Mouse (Mus musculus): ENCODE results near the gene Nat9. TPM values are rescaled to one million over a fixed set of nuclear protein-coding genes. Genes with fewer than 3 reads are reported as not detected.
A peak's percentile ranks its signal among the peaks of the same experiment; 100 is the strongest.

Nat9 gene
- 16.3 and 24.1 TPM in 2 replicates for polyA plus RNA-seq (2015; fragmentation: Nextera tagmentation; extraction: Ambion mirVana)

DNA sequence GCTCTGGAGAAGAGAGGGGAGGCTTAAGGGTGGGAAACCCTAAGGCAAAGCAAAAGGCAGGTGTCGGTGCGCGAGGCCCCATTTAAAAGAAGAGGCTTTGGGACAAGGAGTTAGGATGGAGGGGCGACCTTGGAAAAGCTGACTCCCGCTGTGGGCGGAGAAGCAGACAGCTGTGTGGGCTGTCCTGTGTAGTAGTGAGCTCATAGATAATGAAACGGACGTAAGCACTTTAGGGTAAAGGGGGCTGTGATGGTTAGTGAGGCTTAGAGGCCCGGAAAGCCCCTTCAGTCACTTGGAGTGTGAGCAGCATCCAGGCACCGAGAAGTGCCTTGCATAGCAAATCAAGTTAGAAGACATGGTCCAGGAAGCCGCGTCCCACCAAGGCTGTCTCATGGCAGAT lies at the start of gene Nat9:
Nat9 (minus strand) TSS at position 167 of the 400 bp plus-strand sequence.
- Histone ChIP-seq H3K36me3 (peaks cover 16% of the 10 kb centered on the region; the same call in 1 of the 2 replicates), H3K4me3 (peak within 1 kb of the TSS; percentile 68), H3K27ac (replicated peaks) (peak within 1 kb of the TSS; percentile 83), H3K4me1 (replicated peaks) (peaks cover 21% of the 10 kb centered on the region), H3K27me3 (no peaks in the 10 kb centered on the region), H3K9me3 (no peaks in the 10 kb centered on the region), H3K9ac (peak within 1 kb of the TSS; percentile 89), H3K4me2 (peak within 1 kb of the TSS; percentile 92)
- ATAC-seq (ENCODE audit: low read depth), result no peak
- 11% methylated on average over 12 of the region's 12 CpGs for WGBS

DNA sequence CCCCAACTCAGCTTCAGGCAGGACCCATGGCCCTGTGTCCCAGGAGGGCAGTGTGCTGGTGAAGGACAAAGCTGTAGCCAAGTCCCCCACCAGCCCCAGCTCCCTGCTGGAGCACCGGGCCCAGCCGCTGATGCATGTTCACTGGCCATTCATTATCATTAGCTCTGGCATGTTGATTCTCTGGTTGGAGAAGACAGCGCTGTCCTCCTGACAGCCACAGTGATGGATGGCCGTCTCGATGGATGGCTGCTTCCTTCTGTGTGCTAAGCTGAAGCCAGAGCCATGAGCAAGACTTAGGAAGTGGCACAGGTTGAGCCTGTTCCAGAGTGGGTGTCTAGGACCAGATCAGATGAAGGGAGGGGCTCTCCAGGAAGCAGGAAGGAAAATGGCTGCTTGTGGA lies 48.9 kb upstream of the Nat9 start:
- Histone ChIP-seq H3K9ac (0 out of 2 replicates have a peak overlapping the region, but pooled peaks have one; percentile 39), H3K4me3 (no peak overlapping the region), H3K27me3 (peaks cover 4% of the 10 kb centered on the region; the same call in 1 of the 2 replicates), H3K4me1 (replicated peaks) (peaks cover 89% of the 10 kb centered on the region), H3K36me3 (no peaks in the 10 kb centered on the region), H3K9me3 (no peaks in the 10 kb centered on the region), H3K4me2 (no peak overlapping the region), H3K27ac (replicated peaks) (peak overlapping the region; percentile 68)
- peak; percentile 50; the same call in 1 of the 2 replicates for ATAC-seq (ENCODE audit: low read depth)
- 7% methylated on average over 5 of the region's 5 CpGs for WGBS

DNA sequence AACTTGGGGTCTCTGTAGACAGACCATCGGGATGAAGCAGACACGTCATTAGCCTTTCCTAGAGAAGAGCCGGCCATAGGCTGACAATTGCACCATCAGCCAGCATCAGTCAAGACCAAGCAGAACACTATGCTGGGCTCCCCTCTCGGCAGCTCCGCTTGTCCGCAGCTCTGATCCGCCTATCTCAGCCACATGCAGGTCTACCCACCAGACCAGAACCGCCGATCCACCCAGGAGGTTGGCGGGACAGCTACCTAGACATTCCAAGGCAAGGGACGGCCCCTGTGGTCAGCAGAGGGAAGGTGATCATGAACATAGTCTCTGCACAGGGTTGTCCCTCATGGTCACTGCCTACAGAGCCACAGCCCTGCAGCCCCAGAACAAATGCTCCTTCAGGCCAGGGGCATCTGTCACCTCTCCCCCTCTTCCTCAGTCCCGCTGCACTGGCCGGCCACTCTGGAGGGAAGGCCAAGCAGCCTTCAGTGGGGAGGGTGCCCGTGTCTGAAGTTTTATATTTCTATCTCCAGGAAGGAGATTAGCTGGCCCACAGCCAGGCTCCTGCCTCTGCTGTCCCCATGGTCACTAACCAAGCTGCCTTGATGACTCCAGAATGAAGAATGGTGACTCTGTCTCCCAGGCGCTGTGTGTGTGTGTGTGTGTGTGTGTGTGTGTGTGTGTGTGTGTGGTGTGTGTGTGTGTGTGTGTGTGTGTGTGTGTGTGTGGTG lies 46.8 kb upstream of the Nat9 start:
- H3K27me3 ChIP-seq, result peaks cover 4% of the 10 kb centered on the region
- H3K4me2 ChIP-seq, result no peak overlapping the region
- no peak overlapping the region for H3K4me3 ChIP-seq
- no peaks in the 10 kb centered on the region for H3K36me3 ChIP-seq
- peaks cover 85% of the 10 kb centered on the region for H3K4me1 ChIP-seq (replicated peaks)
- ATAC-seq (ENCODE audit: low read depth), result no peak
- no peaks in the 10 kb centered on the region for H3K9me3 ChIP-seq
- H3K27ac ChIP-seq (replicated peaks), result peak overlapping the region; percentile 10
- 75% methylated on average over 15 of the region's 15 CpGs for WGBS
- no peak overlapping the region for H3K9ac ChIP-seq

DNA sequence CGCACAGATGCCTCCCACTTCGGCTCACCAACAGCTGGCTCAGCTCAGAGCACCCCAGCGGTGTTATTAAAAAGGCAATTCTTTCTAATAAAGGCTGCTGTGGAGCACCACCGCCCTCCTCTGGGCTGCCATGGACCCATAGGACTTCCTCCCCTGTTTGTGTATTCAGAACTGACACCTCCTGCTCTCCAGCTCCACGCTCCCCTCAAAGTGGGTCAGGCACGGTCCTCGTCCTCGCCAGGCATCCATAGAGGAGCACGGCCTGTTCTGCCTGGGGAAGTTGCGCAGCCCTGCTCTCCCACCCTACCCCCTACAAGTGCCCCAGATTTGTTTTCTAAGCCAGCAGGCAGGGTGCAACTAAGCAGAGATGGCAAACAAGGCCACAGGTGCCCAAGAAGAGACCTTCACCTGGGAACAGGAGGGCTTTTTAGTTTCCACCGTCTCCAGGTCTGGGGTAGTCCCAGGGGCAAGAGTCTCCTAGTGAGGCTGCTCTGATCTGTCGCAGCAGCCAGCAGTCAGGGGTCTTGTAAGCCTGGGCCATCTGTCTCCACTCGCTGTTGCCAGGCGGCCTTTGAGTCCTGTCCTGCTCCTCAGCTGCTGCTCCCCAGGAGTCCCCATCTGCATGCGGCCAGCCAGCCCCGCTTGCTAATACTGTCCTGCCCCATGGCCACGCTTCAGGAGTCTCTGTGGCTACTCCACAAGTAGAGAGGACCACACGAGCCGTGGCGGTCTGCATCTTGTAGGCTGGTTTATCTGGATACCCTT lies 46.0 kb upstream of the Nat9 start:
- H3K27ac ChIP-seq (replicated peaks), result peak overlapping the region; percentile 10
- WGBS, result 31% methylated on average over 20 of the region's 20 CpGs
- ATAC-seq (ENCODE audit: low read depth), result peak; percentile 25; the same call in 1 of the 2 replicates
- H3K36me3 ChIP-seq, result no peaks in the 10 kb centered on the region
- H3K4me3 ChIP-seq, result no peak overlapping the region
- H3K27me3 ChIP-seq, result peaks cover 4% of the 10 kb centered on the region
- no peaks in the 10 kb centered on the region for H3K9me3 ChIP-seq
- no peak overlapping the region for H3K4me2 ChIP-seq
- no peak overlapping the region for H3K9ac ChIP-seq
- peaks cover 85% of the 10 kb centered on the region for H3K4me1 ChIP-seq (replicated peaks)

DNA sequence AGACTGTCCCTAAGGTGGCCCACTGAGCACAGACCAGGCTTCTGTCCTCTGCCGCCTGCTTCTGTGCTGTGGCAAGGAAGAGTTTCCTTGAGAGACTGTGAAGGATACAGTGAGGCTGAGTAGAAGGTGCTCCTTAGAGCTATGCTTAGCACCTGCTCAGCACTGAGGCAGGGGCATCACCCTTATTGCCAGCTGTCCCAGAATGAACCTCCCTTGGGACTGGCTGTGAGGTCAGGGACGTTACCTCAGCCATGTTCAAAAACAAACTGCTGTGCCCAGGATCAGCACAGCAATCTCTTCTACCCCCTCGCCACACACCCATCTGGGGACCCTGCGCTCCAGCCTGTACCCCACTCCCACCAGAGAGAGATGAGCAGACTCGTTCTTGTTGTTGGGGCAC lies 45.2 kb upstream of the Nat9 start:
- Histone ChIP-seq H3K9ac (no peak overlapping the region), H3K4me3 (no peak overlapping the region), H3K27me3 (peaks cover 4% of the 10 kb centered on the region), H3K27ac (replicated peaks) (no peak overlapping the region), H3K36me3 (no peaks in the 10 kb centered on the region), H3K4me1 (replicated peaks) (peaks cover 87% of the 10 kb centered on the region), H3K9me3 (no peaks in the 10 kb centered on the region), H3K4me2 (no peak overlapping the region)
- WGBS, result 68% methylated on average over 5 of the region's 5 CpGs
- ATAC-seq (ENCODE audit: low read depth), result no peak

DNA sequence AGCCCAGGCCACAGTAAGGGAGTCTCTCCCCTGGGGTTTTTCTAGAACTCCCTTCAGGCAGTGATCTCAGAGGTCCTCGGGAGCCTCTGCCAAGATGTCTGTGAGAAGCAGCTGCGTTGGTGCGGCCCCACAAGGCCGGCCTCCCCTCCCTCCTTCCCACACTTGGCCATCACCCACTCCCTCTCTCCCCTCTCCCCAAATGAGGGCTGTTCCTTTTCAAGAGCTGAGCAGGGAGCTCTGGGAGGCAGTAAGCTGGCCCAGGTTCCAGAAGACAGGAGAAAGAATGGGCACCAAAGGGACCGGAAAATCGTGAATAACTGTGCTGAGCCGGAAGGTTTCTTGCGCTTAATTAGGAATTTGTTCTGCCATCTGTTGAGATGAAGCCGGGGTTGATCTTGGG lies 44.3 kb upstream of the Nat9 start:
- WGBS, result 17% methylated on average over 9 of the region's 9 CpGs
- no peak overlapping the region for H3K4me3 ChIP-seq
- H3K36me3 ChIP-seq, result no peaks in the 10 kb centered on the region
- no peaks in the 10 kb centered on the region for H3K9me3 ChIP-seq
- no peak for ATAC-seq (ENCODE audit: low read depth)
- no peaks in the 10 kb centered on the region; the same call in none of the 2 replicates for H3K27me3 ChIP-seq
- no peak overlapping the region for H3K4me2 ChIP-seq
- H3K27ac ChIP-seq (replicated peaks), result peak overlapping the region; percentile 39; the same call in 1 of the 2 replicates
- H3K9ac ChIP-seq, result no peak overlapping the region
- peaks cover 93% of the 10 kb centered on the region for H3K4me1 ChIP-seq (replicated peaks)

DNA sequence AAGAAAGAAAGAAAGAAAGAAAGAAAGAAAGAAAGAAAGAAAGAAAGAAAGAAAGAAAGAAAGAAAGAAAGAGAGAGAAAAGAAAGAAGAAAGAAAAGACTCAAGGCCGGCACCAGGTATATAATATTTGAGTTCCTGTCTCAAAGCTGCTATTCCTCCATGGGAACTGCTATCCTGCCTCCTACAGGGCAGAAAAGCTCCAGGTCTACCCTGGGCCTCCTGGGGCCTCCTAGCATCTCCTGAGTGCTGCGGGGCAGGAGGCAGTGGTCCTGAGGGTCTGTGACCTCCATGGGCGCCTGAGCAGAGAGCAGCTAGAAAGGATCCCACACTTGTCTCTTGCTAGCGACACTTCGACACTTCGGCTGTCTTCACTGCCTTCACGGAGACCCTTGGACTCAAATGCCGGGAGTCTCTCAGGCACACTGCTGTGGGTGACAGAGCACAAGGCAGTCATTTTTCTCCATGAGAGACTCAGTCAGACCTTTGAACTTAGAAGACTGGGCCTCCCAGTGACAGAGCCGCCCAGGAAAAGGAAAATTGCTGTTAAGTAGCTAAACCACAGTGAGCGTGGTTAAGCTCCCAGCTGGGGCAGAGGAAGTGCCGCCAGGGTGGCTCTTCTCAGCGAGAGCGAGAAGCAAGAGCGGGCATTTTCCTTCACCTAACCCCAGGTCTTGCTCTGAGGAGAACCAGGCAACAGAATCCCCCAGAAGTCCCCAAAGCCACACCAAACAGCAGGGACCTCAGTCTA lies 43.7 kb upstream of the Nat9 start:
- Histone ChIP-seq H3K36me3 (no peaks in the 10 kb centered on the region), H3K27me3 (no peaks in the 10 kb centered on the region; the same call in none of the 2 replicates), H3K4me3 (no peak overlapping the region), H3K9me3 (no peaks in the 10 kb centered on the region), H3K27ac (replicated peaks) (peak overlapping the region; percentile 39), H3K9ac (no peak overlapping the region), H3K4me2 (no peak overlapping the region), H3K4me1 (replicated peaks) (peaks cover 93% of the 10 kb centered on the region)
- 44% methylated on average over 14 of the region's 14 CpGs for WGBS
- ATAC-seq (ENCODE audit: low read depth), result no peak

DNA sequence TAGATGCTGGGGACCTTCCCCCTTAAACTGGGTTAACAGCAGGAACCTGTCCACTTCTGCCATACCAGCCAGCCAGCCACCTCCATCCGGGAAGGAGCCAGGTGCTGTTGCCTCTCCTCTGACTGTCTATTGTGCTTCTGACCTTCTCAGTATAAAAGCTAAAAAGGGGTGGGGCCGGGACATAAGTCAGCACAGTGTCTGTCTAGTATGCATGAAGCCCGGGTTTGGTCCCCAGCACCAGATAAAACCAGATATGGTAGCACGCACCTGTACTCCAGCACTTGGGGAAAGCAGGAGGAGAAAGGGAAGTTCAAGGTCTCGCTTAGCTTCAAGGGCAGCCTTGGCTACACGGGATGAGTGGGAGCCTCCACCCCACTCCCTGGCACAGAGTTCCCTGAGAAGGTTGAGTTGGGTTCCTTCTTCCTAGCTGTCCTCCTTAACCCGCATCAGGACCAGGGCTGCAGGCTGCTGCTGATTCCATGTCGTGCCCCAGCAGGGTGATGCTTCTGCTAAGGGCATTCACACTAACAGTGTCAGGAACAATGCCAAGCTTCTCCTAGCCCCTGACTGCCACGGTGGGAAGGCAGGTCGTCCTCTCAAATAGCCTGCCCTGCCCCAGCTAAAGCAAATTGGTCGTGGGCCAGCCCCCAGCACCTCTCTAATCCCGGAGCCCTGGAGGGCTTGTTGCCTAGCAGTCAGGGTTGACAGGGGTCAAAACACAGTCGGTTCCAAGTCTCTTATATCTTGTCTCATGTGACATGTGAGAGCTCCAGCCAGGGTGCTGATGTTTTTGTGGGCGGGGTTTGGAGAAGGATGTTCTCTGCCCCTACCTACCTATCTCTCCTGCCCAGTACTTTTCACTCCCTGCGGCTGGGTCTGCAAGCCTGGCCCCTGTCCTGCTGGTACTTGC lies 41.6 kb upstream of the Nat9 start:
- 49% methylated on average over 15 of the region's 15 CpGs for WGBS
- H3K4me2 ChIP-seq, result no peak overlapping the region
- H3K27ac ChIP-seq (replicated peaks), result no peak overlapping the region
- no peak for ATAC-seq (ENCODE audit: low read depth)
- no peaks in the 10 kb centered on the region; the same call in none of the 2 replicates for H3K27me3 ChIP-seq
- H3K9ac ChIP-seq, result no peak overlapping the region
- H3K4me3 ChIP-seq, result no peak overlapping the region
- peaks cover 92% of the 10 kb centered on the region for H3K4me1 ChIP-seq (replicated peaks)
- H3K9me3 ChIP-seq, result no peaks in the 10 kb centered on the region
- no peaks in the 10 kb centered on the region for H3K36me3 ChIP-seq

DNA sequence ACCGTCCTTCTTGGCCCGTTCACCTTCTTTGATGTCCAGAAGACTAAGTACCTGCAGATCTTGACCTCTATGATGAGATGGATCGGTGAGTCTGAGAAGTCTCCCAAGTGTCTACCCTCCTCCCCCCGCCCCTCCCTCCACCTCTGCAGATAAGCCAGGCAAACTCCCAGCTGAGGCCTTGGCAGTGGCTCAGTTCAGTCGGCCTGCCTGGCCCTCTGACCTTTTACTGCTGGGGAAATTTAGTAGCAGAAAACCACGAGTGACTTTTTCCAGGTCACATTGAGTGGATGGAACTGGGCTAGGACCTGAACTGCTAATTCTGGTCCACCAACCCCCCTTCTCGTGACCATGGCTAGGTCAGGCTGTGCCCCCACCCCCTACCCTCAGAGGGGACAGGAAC lies 40.8 kb upstream of the Nat9 start:
- Histone ChIP-seq H3K4me2 (no peak overlapping the region), H3K4me3 (no peak overlapping the region), H3K9ac (peak overlapping the region; percentile 9; the same call in 1 of the 2 replicates), H3K27me3 (peaks cover 5% of the 10 kb centered on the region), H3K9me3 (no peaks in the 10 kb centered on the region), H3K4me1 (replicated peaks) (peaks cover 89% of the 10 kb centered on the region), H3K27ac (replicated peaks) (no peak overlapping the region), H3K36me3 (no peaks in the 10 kb centered on the region)
- WGBS, result 72% methylated on average over 7 of the region's 7 CpGs
- no peak for ATAC-seq (ENCODE audit: low read depth)

DNA sequence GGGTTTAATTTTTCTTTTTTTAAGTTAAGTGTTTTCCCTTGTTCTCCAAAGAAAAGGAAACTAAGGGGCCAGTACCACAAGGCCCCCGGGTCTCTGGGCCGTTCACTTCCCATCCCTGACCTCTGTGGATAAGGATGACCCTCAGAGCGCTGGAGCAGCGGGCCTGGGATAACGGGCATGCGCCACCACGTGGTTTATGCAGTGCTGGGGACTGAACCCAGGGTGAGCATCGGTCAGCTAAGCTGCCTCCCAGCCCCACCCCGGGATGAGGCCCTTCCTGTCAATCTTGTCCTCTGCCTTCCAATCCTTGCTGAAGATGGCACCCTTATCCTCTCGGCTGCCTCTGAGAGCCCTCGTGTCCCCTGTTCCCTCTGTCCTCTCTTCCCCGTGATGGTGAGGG lies 40.0 kb upstream of the Nat9 start:
- Histone ChIP-seq H3K4me1 (replicated peaks) (peaks cover 89% of the 10 kb centered on the region), H3K4me3 (no peak overlapping the region), H3K27ac (replicated peaks) (no peak overlapping the region), H3K27me3 (peaks cover 5% of the 10 kb centered on the region), H3K4me2 (no peak overlapping the region), H3K9ac (peak overlapping the region; percentile 9; the same call in 1 of the 2 replicates), H3K36me3 (no peaks in the 10 kb centered on the region), H3K9me3 (no peaks in the 10 kb centered on the region)
- WGBS, result 30% methylated on average over 12 of the region's 12 CpGs
- no peak for ATAC-seq (ENCODE audit: low read depth)
